Mouse (Mus musculus) lung, postnatal 14 days (tissue): ENCODE results near the gene Pfkfb3.
A peak's percentile ranks its signal among the peaks of the same experiment; 100 is the strongest.
"Not testable (repeated sequence)": the region's sequence is repeated elsewhere in the genome, so short reads cannot be mapped to it uniquely, and the experiment has no call there.

Source experiments
- DNase-seq: peaks from one replicate; pipeline ENCODE4 v3.0.0; 2021

Pfkfb3 gene

DNA sequence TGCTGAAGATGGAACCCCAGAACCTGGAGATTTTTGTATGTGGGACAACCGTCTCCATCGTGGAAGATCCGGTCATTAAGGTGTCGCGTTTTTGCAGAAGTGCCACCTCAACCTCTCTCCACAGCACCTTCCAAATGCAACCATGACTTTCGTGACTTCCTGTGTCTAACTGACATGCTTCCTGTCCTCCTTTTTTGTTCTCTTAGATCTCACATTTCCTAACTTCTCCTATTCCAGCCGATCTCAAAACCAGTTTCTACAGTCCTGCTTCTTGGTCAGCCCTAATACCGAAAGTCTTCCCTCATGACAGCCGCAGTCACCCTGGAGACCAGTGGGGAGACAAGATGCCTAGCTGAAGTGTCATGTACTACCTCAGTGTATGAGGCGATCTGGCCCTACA, 5.4 kb downstream of the Pfkfb3 start:
- DNase-seq, result no peak

DNA sequence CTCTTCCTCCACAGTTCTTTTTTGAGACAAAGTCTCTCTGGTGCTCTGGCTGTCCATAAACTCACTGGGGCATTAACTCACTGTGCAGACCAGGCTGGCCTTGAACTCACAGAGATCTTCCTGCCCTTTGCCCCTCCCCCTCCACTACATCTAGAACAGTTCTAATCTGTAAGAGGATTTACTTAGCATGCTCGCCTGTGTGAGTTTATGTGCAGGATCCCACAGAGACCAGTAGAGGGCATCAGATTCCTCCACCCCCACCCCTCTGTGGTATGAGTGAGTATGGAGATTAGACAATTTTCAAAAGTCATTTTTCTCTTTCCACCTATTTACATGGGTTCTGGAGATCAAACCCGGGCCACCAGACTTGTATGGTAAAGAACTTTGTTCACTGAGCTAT, 6.3 kb downstream of the Pfkfb3 start:
- DNase-seq, result no peak

DNA sequence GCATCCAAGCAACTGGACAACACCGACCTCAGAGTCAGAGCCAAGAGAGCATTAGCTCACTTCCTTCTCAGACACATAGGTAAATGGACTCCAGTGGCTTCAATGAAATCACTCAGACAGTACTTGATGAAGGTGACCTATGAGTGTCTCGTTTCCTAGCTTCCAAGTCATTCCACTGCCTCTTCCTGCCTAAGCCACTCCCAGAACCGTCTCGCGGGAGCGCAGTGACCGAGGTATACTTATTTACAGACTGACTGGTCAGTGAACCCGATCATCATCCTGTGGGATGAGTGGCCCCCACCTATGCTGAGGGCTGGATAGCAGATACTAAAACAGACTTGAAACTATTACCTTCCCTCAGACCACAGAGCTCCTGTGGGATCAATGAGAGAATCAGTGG, 7.8 kb downstream of the Pfkfb3 start:
- DNase-seq, result no peak

DNA sequence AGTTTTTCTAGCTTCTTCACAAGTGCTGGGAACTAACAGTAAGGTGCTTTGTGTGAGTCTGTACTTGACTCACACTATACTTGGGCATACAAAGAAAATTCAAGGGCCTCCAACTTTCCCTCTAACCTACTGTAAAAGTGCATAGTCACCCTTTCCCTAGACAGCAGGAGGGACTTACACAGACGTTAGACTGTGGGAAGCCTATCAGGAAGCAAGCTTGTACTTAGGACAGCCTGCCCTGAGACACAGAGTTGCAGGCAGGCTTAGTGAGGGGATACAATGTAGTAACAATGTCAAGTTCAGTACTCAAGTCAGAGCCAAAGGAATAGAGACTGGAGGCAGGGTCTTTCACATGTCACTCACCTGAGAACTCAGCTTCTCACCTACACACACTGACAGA, 8.5 kb downstream of the Pfkfb3 start:
- DNase-seq, result no peak

DNA sequence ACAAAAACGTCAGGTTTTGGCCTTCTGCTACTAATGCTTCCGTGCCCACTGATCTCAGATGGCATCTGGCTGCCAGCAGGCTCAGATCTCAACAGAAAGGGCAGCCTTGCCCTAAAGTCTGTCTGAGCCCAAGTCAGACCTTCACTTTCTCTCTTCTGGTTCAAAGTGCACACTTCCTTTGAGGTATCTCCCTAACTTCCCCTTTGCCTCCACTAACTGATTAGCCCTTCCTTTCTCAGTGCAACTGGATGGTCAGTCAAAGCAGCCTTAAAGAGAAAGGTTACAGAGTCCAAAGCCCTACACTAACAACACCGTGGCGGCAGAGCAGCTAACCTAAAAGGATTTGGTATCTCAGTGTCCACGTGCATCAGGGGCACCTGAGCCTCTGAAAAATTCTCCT, 9.5 kb downstream of the Pfkfb3 start:
- no peak for DNase-seq

DNA sequence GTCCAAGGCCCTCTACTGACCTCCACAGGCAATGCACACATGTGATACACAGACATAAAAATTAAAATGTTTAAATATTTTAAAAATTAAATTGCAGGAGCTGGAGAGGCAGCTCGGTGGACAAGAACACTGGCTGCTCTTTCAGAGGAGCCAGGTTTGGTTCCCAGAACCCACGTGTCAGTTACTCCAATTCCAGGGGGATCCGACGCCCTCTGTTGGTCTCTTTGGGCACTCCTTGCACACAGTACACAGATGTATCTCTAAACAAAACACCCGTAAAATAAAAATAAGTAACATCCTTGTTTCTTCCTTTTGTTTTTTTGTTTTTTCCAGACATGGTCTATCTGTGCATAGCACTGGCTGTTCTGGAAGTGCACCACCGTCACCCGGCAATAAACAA, 10.7 kb downstream of the Pfkfb3 start:
- DNase-seq, result no peak

DNA sequence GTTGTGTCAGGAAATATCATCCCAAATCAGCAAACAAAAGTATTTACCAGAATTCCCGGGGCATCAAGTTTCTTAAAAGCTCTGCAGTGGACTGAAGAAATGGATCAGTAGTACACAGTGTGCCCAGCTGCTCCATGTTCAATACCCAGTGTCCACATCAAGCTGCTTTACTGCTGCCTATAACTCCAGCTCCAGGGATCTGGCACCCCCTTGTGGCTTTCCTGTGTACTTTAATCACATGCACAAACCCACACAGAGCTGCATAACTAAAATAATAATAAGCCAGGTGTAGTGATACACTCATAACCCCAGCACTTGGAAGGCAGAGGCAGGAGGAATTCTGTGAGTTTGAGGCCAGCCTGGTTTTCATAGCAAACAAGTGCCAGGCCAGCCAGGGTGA, 11.2 kb downstream of the Pfkfb3 start:
- peak; percentile 91 for DNase-seq

DNA sequence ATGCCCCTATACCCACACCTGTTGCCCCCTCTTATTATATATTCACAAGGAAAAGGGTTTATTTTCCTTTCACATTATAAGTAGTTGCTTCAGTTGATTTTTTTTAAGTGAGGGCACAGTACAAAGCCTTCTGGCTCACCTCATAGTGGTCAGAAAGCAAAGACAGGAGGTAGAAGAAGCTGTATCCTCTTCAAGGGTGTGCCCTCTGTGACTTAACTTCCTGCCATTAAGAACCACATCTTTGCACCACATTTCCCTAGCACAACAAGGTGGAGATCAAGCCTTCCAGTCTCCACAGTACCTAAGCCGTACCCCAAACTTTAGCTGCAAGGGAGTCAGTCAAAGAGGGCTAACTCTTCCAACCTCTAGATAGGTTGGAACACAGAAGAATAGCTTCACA, 11.8 kb downstream of the Pfkfb3 start:
- no peak for DNase-seq

DNA sequence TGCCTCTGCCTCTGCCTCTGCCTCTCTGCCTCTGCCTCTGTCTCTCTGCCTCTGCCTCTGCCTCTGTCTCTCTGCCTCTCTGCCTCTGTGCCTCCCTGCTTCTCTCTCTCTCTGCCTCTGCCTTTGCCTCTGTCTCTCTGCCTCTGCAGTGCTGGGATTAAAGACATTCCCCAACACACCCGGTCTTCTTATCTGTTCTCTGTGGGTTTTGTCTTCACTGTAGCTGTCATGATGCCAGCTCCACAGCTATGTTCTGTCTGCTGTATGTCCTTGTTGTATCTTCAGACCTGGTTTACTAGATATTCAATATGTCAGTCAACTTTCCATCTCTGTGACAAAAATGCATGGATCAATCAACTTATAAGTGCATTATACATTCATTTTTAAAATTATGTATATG, 12.3 kb downstream of the Pfkfb3 start:
- not testable (repeated sequence) for DNase-seq

DNA sequence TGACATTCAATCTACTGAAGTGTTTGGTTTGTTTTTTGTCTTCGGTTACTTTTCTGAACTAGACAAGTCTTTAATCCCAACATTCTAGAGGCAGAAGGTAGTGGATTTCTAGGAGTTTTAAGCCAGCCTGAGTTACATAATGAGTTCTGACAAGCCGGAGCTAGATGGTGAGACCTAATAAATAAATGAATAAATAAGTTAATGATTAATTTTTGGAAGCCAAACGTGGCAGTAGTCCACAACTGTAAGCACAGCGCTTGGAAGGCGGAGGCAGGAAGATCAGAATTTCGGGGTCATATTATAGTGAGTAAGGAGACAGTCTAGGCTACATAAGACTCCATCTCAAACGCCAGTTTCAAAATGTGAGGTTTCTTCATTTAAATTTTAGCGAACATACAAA, 17.9 kb downstream of the Pfkfb3 start:
- DNase-seq, result no peak

DNA sequence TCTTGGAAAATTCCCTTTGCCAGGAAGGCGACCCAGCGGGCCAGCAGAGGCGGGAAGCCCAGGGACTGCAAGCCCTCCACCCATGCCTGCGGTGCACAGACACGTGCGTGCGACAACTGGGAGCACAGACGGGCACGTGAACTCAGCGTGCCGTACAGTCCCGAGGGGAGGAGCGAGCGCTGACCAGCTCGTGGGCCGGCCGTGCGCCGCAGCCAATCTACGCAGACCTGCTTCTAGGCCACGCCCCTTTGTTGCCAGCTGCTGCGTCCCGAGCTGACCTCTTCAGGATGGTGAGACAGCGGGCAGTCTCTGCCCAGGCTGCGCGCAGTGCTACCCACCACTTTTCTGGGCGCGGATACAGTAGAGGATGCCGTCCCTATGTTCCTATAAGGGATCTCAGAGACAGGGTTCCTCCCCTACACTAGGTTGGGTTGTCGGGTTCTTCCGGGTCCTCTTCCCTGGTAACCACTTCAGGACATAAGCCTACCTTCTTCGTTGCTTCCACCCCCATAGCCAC, 18.4 kb downstream of the Pfkfb3 start:
- DNase-seq, result peak; percentile 96

DNA sequence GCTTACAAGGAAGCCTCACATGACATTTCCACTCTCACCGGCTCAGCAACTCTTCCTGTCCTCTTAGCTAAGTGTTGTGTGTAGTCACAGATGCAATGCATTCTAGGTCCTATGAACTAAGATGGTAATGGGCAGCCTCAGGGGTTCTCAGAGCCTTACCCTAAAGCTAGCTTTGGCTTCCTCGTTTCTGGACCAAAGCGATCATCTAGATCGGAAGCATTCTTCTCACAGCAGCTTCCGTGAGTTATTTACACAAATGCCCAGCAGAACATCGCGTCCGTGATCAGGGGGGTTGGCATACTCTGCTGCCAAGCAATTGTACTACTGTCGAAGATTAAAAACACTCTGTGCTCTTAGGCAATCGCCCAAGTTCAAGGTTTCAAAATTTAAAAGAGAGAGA, 19.1 kb downstream of the Pfkfb3 start:
- DNase-seq, result peak; percentile 77

DNA sequence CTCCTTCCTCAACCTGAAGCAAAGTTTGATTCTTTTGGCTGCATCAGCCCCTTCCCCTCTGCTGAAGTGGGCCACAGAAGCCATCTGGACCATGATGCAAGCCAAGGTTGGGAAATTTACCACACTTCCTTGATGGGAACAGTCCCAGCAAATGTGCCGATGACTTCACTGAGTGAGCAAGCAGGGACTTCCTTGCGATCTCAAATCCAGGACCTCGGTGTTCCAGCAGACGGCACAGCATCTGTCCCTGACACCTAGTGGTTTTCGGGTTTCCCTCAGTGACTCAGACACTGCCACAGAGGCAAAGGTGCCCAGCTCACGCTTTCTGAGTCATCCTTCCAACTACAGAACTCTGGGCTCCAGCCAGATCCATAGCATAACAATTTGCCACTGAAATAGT, 23.8 kb downstream of the Pfkfb3 start:
- peak; percentile 56 for DNase-seq

DNA sequence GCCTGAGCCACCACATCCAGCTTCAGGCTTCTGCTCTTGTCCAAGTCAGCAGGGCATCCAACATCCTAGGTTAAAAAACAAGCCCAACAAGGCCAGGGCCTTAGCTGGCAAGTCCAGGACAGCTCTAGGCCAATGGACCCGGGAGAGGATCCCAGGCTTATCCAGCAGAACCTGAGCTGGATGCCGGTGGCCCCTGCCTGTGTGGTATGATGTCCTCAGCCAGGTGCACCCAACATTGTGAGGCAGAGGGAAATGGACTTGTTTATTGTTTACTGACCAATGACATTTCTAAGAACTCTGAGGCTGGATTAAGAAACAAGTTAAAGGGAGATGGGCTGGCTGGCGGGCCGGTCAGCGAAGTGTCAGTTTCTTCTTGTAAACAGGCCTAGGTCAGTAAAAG, 27.8 kb downstream of the Pfkfb3 start:
- no peak for DNase-seq

DNA sequence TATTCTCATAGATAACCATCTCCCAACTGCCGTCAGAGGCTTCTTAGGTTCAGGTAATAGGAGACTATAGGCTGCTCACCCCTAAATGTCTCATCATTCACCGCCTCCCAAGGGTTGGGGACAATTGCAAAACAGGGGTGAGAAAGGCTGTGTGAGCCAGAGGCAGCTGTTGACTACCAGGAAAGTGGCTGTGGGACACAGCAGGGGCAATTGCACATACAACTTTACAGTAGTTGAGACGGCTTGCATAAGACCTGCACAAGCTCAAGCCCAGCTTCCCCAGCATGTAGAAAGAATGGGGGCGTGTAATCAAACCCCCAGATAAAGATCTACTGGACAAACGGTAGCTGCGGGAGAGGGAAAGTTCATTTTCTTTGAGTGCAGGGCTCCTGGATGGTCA, 29.1 kb downstream of the Pfkfb3 start:
- no peak for DNase-seq

DNA sequence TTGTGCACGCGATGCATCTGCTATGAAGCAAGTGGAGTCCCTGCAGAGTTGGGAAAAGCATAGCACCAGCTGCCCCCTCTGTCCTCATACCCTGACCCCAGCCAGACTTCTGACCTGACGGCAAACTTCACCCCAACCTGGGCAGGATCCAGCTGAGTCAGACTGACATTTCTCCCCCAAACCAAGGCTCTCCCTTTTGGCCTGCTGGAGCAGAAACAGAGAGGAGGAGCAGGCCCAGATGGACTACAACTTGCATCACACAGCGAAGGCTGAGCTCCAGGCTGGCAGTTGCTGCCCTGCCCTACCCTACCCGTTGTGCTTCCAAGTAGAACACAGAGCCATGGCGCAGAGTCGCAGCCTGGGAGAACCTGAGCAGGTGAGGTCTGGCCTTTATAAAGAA, 32.1 kb downstream of the Pfkfb3 start:
- DNase-seq, result no peak

DNA sequence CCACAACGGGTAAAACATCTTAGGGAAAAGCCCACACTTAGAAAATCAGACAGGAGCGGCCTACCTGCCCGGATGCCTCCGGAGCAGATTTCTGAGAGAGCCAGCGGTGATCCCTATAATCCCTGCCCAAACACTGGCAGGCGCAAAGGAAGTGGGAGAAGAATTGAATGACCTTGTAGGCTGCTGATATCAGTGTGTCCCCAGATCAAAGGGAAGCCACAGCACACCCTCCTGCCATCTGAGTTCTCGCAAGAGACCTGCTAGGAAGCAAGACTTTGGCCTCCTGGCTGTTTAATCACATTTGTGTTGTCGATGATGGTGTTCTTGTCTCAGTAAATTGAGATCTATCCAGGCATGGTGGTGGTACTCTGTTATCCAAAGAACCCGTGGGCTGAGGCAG, 33.1 kb downstream of the Pfkfb3 start:
- DNase-seq, result no peak

DNA sequence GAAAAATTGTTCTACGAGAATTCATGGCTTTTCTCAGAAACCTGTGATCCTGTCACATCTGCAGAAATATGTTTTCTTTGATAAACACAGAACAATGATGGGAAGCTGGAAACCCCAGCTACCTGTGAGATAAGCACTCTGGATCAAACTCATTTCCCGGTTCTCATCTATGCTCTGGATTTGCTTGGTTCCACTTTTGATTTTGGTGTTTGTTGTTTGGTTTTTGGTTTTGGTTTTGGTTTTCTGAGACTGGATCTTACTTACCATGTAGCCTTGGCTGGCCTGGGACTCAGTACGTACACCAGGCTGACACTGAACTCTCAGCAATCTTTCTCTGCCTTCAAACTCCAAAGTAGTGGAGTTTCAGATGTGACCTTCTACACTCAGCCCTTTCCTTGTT, 38.0 kb downstream of the Pfkfb3 start:
- DNase-seq, result no peak

DNA sequence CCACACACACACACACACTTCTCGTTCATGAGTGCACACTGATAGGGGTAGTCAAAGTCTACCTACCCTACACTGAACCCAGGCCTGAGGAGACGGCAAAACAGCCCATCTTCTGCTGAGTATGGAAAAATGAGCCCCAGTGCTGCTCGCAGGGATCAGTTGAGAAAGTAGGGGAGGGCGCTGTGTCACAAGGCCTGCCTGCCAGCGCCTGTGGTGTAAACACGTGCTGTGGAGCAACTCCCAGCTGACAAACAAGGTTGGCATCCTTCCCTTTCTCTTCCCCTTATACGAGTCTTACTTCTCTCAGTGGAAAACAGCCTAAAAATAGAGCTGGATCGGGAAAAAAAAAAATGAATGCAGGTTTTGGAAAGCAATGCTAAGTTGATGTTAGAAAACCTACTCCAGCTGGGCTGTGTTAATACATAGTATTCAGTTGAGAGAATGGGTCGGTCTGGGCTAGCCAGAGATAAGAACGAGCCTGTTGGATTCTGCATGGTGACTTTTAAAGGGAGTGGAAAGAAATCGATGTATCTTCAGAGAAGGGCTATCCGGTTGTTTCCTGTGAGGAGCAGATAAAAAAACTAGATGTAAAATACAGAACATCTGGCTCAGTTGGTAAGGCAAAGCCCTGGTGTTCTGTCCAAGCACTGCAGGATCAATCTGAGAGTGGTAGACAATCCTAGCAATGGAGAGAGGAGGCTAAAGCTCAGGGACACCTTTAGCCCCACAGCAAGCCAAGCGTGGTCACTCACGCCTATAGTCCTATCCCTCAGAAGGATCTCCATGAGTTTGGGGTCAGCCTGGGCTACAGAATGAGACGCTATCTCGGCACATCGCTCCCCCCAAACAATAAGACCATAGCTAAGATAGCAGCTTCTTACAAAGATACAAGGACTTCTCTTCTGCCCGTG, 40.6 kb downstream of the Pfkfb3 start:
- DNase-seq, result peak; percentile 60

DNA sequence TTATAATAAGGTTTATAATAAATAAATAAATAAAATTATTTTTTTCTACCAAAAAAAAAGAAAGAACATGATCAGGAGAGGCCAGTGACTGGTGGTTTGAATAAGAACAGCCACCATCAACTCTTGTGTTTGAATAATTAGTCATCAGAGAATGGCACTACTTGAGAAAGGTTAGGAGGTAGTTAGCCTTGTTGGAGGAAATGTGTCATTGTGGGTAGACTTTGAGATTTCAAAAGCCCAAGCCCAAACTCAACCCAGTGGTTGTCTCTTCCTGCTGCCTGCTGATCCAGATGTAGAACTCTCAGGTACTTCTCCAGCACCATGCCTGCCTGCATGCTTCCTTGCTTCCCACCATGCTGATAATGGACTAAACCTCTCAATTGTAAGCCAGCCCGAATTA, 41.8 kb downstream of the Pfkfb3 start:
- no peak for DNase-seq

DNA sequence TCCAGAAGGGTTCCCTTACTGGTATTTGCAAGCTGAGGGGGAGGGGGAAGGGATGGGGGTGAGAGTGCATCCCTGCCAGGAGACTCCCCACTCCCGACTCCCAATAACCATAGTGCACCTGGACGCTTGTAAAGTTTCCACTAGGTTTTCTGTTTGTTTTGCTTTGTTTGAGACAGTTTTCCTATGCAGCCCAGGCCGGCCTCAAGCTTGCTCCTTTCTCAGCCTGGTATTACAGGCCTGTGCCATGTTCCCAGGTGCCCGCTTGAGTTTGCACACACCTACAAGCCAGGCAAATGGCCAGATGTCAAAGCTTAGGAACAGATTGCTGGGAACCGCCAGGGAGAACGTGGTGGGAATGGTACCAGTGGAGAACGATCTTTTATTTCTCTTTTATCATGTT, 50.1 kb downstream of the Pfkfb3 start:
- DNase-seq, result no peak

DNA sequence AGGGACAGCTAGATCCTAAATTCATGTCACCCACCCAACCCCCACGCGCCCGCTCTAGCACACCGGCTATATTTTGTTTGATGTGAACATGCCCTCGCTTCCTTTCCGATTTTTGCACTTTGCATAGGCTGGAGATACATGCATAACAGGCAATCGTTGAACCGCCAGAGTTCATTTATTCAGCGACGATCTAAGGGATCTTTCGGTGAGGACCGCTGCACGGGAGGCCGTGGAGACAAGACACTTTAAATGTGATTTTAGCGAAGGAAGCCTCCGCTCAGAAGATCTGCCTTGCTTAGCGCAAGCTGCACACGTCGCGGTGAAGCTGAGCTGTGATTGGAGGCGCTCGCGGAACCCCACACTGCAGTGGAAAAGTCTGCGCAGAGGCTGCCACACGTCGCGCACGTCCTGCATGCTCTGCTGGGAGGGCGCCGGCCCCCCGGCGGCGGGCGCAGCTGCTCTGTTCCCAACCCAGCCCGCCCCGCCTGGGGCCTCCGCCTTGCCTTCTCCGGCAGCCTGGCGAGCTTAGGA, 50.9 kb downstream of the Pfkfb3 start:
- DNase-seq, result peak; percentile 76

DNA sequence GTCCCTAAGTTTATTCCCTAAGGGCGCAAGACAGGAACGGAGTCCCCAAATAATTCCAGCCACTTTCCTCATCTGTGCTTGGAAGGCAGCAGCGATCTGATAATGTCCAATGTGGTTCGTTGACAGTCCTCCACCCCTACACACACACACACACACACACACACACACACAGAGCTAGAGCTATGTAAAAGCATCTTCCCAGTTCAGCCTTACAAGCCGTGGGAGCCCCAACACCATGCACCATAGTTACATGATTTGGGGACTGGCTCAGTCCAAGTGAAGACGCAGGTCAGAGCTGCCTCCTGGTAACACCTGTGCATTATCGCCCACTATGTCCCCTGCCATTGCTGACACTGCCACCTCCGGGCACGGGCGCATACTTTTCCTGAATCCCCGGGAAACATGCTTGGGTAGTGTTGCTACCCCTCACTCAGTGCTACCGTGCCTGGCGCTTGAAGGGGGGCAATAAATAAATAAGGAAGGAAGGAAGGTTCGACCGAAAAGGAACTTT, 51.6 kb downstream of the Pfkfb3 start:
- no peak for DNase-seq
